Mouse (Mus musculus) liver, embryonic 11.5 days (tissue): ENCODE measurements around the gene Taf5. TPM values are rescaled to one million over a fixed set of nuclear protein-coding genes. Genes with fewer than 3 reads are reported as not detected.

Experiments
- ATAC-seq: fragments of 200-750 bp; cut with Nextera tagmentation; replicated peaks from 2 replicates; pipeline ENCODE4 v1.8.0; 2017; ENCODE audit warnings: moderate number of reproducible peaks, mild to moderate bottlenecking, moderate TSS enrichment, moderate library complexity; ENCODE audit not compliant: low FRiP score
- DNase-seq: peaks from one replicate; pipeline ENCODE4 v3.0.0-alpha.2; 2017; ENCODE audit warnings: low spot score
- H3K27ac ChIP-seq: fragments of 300-500 bp; sonication (generic); 2 replicates; pipeline ENCODE4 v1.5.1; 2014; ENCODE audit warnings: mild to moderate bottlenecking, low read depth, low read length, control low read depth
- H3K27me3 ChIP-seq: fragments of 300-500 bp; sonication (generic); replicated peaks from 2 replicates; pipeline ENCODE4 v1.6.1; 2014; ENCODE audit warnings: low read length, mixed read lengths; ENCODE audit not compliant: control insufficient read depth, insufficient read depth
- H3K36me3 ChIP-seq: fragments of 300-500 bp; sonication (generic); 2 replicates; pipeline ENCODE4 v1.6.1; 2014; ENCODE audit warnings: mild to moderate bottlenecking, low read length, moderate library complexity, mixed read lengths; ENCODE audit not compliant: control insufficient read depth, insufficient read depth
- H3K4me1 ChIP-seq: fragments of 300-500 bp; sonication (generic); replicated peaks from 2 replicates; pipeline ENCODE4 v1.6.1; 2014; ENCODE audit warnings: low read length, mixed read lengths; ENCODE audit not compliant: control insufficient read depth, insufficient read depth
- H3K4me2 ChIP-seq: fragments of 300-500 bp; sonication (generic); 2 replicates; pipeline ENCODE4 v1.6.1; 2014; ENCODE audit warnings: mild to moderate bottlenecking, control low read depth, moderate library complexity
- H3K4me3 ChIP-seq: fragments of 300-500 bp; sonication (generic); 2 replicates; pipeline ENCODE4 v1.5.1; 2014; ENCODE audit warnings: low read depth, low read length, control low read depth
- H3K9ac ChIP-seq: fragments of 300-500 bp; sonication (generic); 2 replicates; pipeline ENCODE4 v1.6.1; 2014; ENCODE audit warnings: low read depth, low read length, control low read depth
- H3K9me3 ChIP-seq: fragments of 300-500 bp; sonication (generic); 2 replicates; pipeline ENCODE4 v1.6.1; 2016; ENCODE audit warnings: low read length, inconsistent platforms, mixed read lengths; ENCODE audit not compliant: control insufficient read depth
- WGBS: fragments of 180-500 bp; shearing (Covaris S2); extraction: QIAGEN DNeasy Blood & Tissue Kit; methylation state at CpG from one replicate; pipeline ENCODE4 v1.1.7; 2014; 5-methylcytosine and 5-hydroxymethylcytosine counted together
- polyA plus RNA-seq: library from polyadenylated mRNA; unstranded; fragments of >200 nt; fragmentation: Nextera tagmentation; extraction: Ambion mirVana; gene quantifications from 2 replicates; pipeline ENCODE4 v1.2.1, GENCODE M21; 2014

Taf5 gene
- polyA plus RNA-seq, 1 experiment from 2014 or later: 9.0 TPM

DNA sequence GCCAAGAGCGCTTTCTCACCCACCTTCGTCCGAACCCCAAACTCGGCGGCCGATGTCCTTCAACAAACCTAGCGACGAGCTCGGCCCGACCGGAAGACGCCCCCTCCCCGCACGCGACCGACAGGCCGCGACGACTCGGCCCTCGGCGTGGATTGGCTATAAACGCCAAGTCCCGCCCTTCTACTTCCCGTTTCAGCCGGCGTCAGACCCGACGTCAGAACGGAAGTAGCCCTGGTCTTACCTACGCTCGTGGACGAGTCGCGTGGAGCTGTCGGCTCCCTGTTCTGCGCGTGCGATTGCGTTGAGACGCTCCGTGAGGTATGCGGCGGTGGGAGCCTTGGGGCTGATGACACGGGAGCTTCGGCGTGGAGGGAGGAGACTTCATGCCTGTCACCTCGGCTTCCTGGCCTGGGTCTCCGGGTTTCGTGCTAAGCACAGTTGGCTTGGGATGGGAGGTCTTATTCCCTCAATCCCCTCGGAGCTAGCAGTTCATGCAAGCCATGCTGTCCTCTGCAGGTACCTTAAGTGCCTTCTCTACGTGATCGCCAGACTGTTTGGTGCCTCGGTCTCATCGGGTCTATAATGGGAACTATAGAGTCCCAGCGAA is 23.1 kb downstream of the Taf5 start, which contains the start of the genes Usmg5 and Pdcd11:
Usmg5 (minus strand) TSS at position 98 of the 607 bp plus-strand sequence.
Pdcd11 (plus strand) TSS at position 219 of the 607 bp plus-strand sequence.
- under 1% methylated on average over 56 of the region's 56 CpGs for whole genome bisulfite sequencing
- Histone ChIP-seq H3K4me3 (peak within 1 kb of the TSS; percentile 87), H3K9me3 (no peaks in the 10 kb centered on the region), H3K4me1 (peaks cover 15% of the 10 kb centered on the region), H3K27ac (peak within 1 kb of the TSS; percentile 67; the same call in 1 of the 2 replicates), H3K4me2 (peak within 1 kb of the TSS; percentile 93), H3K36me3 (peaks cover 24% of the 10 kb centered on the region), H3K9ac (peak within 1 kb of the TSS; percentile 89), H3K27me3 (no peaks in the 10 kb centered on the region)
- ATAC-seq: peak; percentile 98
- DNase-seq: peak; percentile 91

DNA sequence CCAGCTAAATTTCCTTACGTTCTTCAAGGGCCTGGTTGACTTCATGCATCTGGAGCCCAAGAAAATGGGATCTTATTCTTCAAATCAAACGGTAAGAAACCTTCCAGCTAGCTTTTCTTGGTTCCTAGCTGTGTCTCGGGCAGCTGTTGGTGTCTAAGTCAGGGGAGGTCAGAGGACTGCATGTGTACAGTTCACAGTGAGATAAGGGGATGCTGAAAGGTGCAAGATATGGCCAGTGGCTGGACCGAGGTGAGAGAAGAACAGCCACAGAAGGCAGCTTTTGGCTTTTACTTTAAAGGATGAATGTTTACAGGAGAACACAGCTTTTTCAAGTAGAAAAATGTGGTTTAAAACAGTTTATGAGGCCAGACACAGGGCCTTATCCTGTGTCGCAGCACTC is 33.5 kb downstream of the Taf5 start:
- Histone ChIP-seq H3K27me3 (no peaks in the 10 kb centered on the region), H3K4me1 (no peaks in the 10 kb centered on the region), H3K4me3 (no peak overlapping the region), H3K9ac (no peak overlapping the region), H3K4me2 (no peak overlapping the region), H3K9me3 (no peaks in the 10 kb centered on the region), H3K36me3 (peaks cover 67% of the 10 kb centered on the region), H3K27ac (no peak overlapping the region)
- ATAC-seq: no peak
- DNase-seq: no peak
- 81% methylated on average over 5 of the region's 5 CpGs for WGBS

DNA sequence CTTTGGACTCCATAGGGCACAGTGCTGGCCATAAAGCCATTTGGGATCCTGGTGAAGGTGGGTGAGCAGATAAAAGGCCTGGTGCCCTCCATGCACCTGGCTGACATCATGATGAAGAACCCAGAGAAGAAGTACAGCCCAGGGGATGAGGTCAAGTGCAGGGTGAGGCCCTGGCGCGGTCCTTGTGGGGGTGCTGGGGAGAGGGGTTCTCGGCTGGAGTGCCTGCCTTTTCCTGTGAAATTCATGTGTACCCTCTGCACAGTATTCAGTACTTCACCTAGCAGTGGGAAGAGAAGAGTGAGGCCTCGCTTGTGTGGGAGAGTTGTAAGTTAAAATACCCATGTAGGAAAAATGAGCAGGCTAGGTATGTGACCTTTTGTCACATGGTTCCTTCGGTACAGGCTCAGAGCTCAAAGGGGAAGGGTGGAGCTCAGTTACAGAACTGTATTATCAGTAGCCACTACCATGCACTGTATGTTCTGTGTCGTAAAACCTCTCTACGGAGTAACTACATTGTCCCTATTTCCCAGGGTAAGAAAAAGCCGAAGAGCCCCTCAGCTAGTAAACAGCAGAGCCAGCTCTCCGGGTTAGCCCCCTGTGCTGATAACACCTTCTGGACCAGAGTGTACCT is 37.2 kb downstream of the Taf5 start:
- 92% methylated on average over 9 of the region's 9 CpGs for WGBS
- no peak for ATAC-seq

DNA sequence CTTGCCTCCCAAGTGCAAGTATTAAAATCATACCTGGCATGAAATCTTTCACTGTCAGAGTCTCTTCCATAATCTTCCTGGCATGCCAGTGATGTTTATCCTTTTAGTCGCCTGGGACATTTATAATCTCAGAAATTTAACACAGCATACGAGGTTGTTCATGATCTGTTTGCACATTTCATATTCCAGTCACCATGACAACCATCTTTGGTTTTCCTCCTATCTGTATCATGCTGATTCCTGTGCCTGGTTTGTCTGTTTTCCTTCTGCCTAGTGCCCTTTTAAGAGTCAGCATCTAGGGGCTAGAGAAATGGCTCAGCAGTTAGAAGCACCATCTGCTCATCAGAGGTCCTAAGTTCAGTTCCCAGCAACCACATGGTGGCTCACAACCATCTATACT is 51.1 kb downstream of the Taf5 start:
- WGBS: 82% methylated on average over 2 of the region's 2 CpGs
- DNase-seq: no peak
- Histone ChIP-seq H3K4me1 (no peaks in the 10 kb centered on the region), H3K4me3 (no peak overlapping the region), H3K27ac (no peak overlapping the region), H3K36me3 (peaks cover 33% of the 10 kb centered on the region), H3K9ac (no peak overlapping the region), H3K4me2 (no peak overlapping the region), H3K27me3 (no peaks in the 10 kb centered on the region), H3K9me3 (no peaks in the 10 kb centered on the region)
- no peak for ATAC-seq

More for the DNA sequence above, 37.2 kb downstream of the Taf5 start:
- Histone ChIP-seq H3K4me3 (no peak overlapping the region), H3K36me3 (peaks cover 74% of the 10 kb centered on the region), H3K4me2 (no peak overlapping the region), H3K9ac (no peak overlapping the region), H3K9me3 (no peaks in the 10 kb centered on the region), H3K4me1 (no peaks in the 10 kb centered on the region), H3K27ac (no peak overlapping the region), H3K27me3 (no peaks in the 10 kb centered on the region)
- no peak for DNase-seq

DNA sequence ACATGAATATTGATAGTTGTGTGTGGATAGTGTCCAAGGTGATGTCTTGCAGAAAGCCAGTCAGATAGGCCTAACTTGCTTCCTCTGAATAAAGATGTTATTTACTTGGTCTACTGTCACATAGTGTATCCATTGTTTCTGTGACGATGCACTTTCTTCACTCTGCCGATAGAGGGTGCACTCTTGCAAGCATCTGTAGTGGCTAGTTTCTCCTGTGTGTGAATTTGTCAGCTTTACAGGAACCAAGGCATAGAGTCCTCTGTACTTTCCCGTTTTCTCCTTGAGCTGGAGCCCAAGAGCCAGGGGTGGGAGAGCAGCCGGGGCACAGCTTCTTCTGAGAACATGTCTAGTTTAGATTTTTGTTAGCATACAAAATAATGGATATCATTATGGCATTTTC is 53.5 kb downstream of the Taf5 start:
- Histone ChIP-seq H3K4me1 (no peaks in the 10 kb centered on the region), H3K9me3 (no peaks in the 10 kb centered on the region), H3K27ac (no peak overlapping the region), H3K36me3 (peaks cover 28% of the 10 kb centered on the region), H3K27me3 (no peaks in the 10 kb centered on the region), H3K9ac (no peak overlapping the region), H3K4me2 (no peak overlapping the region), H3K4me3 (no peak overlapping the region)
- WGBS: 44% methylated on average over 4 of the region's 4 CpGs
- DNase-seq: no peak
- no peak for ATAC-seq

DNA sequence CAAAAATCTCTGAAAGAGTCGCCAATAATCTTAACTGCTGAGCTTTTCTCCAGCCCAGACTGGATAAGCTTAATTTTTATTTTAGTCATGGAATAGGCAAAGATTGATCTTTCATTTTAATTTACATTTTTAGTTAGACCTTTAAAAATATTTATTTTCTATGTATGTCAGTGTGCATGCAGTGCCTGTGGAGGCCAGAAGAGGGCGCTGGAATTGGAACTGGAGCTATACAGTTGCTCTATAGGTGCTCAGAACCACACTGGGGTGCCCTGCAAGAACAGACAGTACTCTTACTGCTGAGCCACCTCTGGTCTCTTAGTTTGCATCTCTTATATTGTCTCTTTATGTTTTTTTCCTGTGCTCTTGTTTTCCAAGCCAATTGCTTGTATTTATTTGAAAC is 55.3 kb downstream of the Taf5 start:
- Histone ChIP-seq H3K27ac (no peak overlapping the region), H3K9ac (no peak overlapping the region), H3K9me3 (no peaks in the 10 kb centered on the region), H3K27me3 (no peaks in the 10 kb centered on the region), H3K4me3 (no peak overlapping the region), H3K4me1 (no peaks in the 10 kb centered on the region), H3K36me3 (peaks cover 36% of the 10 kb centered on the region), H3K4me2 (no peak overlapping the region)
- ATAC-seq (no peak), DNase-seq (no peak)
- WGBS: 23% methylated on average over 2 of the region's 2 CpGs

DNA sequence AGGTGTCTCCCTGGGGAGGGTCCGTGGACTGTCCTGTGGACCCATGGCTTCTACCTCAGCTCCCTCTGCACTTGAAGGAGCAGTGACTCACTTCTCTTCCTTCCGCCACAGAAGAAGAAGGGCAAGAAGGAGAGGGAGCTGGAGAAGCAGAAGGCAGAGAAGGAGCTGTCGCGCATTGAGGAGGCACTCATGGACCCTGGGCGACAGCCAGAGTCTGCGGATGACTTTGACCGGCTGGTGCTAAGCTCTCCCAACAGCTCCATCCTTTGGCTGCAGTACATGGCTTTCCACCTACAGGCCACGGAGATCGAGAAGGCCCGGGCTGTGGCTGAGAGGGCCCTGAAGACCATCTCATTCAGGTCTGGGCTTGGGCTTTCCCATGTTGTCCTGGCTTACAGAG is 60.6 kb downstream of the Taf5 start:
- no peaks in the 10 kb centered on the region for H3K9me3 ChIP-seq
- peaks cover 57% of the 10 kb centered on the region for H3K36me3 ChIP-seq
- H3K4me3 ChIP-seq: no peak overlapping the region
- H3K27ac ChIP-seq: no peak overlapping the region
- peaks cover 7% of the 10 kb centered on the region for H3K4me1 ChIP-seq
- DNase-seq (no peak), ATAC-seq (no peak)
- H3K27me3 ChIP-seq: no peaks in the 10 kb centered on the region
- no peak overlapping the region for H3K4me2 ChIP-seq
- H3K9ac ChIP-seq: no peak overlapping the region
- 96% methylated on average over 10 of the region's 10 CpGs for WGBS

DNA sequence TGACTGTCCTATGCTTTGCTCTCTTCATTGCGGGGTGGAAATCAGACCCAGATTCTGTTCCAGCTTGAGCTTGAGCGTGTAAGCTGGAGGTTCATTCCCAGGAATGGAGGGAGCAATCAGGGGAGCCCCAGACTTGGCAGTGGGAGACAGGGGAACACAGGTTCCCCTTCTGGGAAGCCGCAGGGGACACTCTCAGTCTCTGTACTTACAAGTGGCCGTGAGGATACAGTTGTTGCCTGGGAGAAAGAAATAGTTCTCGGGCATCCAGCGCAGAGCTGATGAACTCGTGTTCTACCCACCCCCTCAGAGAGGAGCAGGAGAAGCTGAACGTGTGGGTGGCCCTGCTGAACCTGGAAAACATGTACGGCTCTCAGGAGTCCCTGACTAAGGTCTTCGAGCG is 61.3 kb downstream of the Taf5 start:
- Histone ChIP-seq H3K36me3 (peaks cover 57% of the 10 kb centered on the region), H3K9ac (no peak overlapping the region), H3K27ac (no peak overlapping the region), H3K4me3 (no peak overlapping the region), H3K4me1 (peaks cover 8% of the 10 kb centered on the region), H3K9me3 (no peaks in the 10 kb centered on the region), H3K4me2 (no peak overlapping the region), H3K27me3 (no peaks in the 10 kb centered on the region)
- ATAC-seq: no peak
- DNase-seq: no peak
- WGBS: 89% methylated on average over 11 of the region's 11 CpGs

DNA sequence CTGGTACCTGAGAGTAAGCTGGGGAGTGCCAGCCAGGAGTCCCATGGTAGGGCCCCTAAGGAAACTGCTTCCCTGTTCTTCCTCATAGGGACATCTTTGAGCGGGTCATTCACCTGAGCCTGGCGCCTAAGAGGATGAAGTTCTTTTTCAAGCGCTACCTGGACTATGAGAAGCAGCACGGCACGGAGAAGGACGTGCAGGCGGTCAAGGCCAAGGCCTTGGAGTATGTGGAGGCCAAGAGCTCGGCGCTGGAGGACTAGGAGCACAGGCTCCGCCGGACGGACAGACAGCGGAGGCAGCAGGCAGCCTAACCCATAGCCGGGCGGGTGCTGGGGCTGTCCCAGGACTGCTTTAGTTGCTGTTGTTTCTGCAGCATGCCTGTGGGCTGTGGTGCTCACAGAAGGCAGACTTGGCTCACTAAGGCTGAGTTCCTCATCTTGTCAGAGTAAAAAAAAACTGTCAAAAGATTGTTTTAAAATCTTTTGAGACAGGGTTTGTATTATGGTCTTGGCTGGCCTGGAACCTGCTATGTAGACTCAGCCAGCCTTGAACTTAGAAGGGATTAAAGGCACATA is 63.1 kb downstream of the Taf5 start:
- Histone ChIP-seq H3K27me3 (no peaks in the 10 kb centered on the region), H3K36me3 (peaks cover 47% of the 10 kb centered on the region), H3K27ac (no peak overlapping the region), H3K4me2 (no peak overlapping the region), H3K4me1 (peaks cover 8% of the 10 kb centered on the region), H3K9me3 (no peaks in the 10 kb centered on the region), H3K9ac (no peak overlapping the region), H3K4me3 (no peak overlapping the region)
- WGBS: 94% methylated on average over 15 of the region's 15 CpGs
- DNase-seq (no peak), ATAC-seq (no peak)
